Mouse (Mus musculus) 3T3-L1 (cell line): ENCODE data around the gene Itch.
"Not testable (repeated sequence)": the region's sequence is repeated elsewhere in the genome, so short reads cannot be mapped to it uniquely, and the experiment has no call there.

Source experiments
- DNase-seq: peaks from one replicate; pipeline ENCODE4 v3.0.0-alpha.2; 2015; ENCODE audit warnings: low read depth, low spot score

The Itch gene

DNA sequence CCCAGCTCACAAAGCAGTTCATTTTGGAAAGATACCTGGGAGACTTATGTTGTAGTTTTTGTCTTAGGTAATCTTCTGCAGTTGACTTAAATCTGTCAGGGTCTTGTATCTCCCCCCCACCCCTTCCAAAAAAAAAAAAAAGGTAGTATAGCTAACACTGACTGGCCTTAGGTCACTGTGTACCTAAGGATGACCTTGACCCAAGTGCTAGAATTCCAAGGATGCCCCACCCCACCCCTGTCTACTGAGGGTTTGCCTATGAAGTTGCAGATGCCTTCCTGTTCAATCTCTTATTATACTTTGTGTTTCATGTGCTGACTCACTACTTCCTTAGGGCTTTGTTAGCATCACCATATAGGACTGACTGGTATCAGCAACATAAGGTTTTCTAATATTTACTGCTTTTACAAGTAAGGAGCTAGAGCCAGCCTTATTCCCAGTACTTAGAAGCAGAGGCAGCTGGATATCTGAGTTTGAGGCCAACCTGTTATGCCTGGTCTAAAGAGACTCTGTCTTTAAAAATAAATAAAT is 8.8 kb downstream of the Itch start:
- DNase-seq, result no peak

DNA sequence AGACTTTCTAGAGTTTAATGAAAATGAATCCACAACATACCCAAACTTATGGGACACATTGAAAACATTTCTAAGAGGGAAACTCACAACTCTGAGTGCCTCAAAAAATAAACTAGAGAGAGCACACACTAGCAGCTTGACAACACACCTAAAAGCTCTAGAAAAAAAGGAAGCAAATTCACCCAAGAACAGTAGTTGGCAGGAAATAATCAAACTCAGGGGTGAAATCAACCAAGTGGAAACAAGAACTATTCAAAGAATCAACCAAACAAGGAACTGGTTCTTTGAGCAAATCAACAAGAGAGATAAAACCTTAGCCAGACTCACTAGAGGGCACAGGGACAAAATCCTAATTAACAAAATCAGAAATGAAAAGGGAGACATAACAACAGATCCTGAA is 16.0 kb downstream of the Itch start:
- not testable (repeated sequence) for DNase-seq

DNA sequence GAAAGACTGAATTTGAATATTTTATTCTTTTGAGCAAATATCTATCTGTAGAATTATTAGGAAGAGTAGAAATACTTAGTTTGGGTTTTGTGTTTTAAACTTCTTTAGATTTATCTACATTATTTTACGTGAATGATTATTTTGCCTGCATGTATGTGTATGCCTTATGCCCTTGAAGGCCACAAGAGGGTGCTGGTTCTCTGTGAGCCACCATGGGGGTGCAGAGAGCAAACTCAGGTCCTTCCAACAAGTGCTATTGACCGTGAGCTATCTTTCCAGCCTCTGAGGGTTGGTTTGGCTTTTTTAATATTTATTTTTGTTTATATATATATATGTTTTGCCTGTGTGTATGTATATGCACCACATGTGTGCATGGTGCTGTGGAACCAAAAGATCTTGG is 74.1 kb downstream of the Itch start:
- peak; percentile 55 for DNase-seq

DNA sequence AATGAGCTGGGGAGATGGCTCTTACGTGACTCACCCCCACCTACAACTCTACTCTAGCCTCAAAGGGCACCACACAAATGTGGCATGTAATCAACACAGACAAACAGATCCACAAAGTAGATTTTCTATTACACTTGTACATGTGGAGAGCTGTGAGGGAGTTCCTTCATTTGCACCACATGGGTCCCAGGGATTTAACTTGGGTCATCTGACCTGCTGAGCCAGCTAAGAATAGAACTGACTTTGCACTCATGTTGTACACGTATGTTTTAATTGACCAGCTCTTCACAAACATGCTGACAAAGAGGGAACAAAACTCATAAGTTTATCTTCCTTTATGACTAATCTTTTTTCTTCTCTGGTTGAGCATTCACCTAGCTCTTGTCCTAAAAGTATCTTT is 89.8 kb downstream of the Itch start:
- DNase-seq, result no peak

DNA sequence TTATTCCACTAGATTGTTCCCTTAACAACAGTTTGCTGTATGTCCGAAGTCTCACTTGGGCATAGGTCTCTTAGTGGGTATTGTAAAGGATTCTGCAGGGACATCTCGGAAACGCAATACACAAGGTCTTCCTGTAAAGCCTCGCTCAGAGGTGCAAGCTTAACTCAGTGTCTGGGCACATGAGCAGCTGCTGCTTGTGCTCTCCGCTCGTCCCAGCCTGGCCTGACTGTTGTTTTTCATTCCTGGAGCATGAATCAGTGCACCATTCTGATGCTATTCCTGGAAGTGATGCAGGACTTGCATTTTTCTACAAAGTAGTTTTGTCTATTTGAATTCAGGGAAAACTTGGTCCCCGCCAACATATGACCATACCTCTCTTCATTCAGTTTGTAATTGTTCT is 91.4 kb downstream of the Itch start:
- DNase-seq, result peak; percentile 91

DNA sequence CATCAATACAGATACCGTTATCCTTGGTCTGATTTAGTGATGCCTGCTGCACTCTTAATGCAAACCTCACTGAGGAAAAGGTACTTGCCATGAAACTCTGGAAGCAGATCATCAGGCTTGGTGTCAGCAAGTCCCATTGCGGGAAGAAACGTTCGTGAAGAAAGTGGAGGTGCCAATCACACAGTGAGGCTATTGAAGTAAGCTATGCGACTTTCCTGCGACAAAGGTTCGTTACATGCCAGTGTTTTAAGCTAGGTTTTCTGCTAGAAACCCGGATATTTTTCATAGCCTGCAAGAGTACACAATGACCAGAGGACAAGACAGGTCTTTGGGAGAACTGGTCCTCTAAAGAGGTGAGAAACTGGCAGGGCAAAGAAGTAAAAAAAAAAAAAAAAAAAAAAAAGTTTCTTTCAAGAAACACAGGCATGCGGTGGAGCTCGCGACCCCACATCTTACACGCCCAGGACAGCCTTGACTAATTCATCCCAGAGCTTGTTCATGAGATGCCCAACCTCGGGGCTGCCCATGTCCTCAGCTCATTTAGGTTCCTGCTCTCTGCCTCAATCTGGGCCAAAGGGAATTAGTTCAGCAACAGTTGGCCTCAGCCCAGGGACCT is 102.5 kb downstream of the Itch start:
- DNase-seq, result no peak

DNA sequence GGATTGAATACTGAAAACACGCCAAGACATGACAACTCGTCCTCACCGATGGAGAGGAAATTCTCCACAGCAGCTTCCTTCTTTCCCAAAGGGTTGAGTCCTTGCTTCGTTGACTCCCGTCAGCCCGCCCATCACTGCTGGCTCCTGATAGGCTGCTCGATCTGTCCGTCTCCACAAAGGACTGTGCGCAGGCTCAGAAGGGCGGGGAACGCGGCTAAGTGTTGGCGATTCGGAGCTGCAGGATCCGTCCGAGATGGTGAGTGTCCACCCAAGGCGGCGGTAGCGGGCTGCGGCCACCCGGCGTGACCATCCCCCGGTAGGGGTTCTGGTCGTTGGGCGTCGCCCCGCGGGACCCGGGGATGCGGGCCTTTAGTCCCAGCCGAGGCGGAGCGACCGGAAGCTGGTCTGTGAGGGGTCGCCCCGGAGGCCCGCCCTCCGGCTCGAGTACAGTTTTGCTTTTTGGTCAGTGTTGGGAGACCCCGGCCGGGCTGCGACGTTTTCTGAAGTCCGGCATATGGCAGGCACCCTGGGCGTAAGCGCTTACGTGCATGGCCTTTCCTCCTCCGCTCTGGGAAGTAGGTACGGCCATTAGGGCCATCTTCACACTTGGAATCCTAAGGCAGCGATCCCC is 103.2 kb downstream of the Itch start, which contains the start of gene Dynlrb1:
Dynlrb1 (plus strand) TSS at position 172 of the 631 bp plus-strand sequence.
- DNase-seq, result peak; percentile 99

DNA sequence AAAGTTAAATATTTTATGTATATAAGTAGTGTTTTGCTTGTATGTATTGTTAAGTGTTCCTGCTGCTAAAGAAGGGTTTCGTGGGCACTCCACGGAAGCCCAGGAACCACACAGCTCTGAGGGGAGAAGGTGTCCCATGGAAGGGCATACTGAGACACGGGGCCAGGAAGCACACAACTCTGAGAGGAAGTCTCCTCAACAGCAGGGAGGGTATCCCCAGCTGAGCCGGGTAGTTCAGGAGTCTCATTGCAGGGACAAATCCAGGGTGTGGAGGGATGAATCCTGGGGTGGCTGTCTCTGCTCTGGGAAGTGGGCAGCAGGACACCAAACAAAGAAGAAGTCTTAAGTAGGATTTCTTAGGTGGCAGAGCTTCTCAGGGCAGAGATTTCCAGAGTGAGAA is 104.0 kb downstream of the Itch start:
- DNase-seq, result peak; percentile 32

DNA sequence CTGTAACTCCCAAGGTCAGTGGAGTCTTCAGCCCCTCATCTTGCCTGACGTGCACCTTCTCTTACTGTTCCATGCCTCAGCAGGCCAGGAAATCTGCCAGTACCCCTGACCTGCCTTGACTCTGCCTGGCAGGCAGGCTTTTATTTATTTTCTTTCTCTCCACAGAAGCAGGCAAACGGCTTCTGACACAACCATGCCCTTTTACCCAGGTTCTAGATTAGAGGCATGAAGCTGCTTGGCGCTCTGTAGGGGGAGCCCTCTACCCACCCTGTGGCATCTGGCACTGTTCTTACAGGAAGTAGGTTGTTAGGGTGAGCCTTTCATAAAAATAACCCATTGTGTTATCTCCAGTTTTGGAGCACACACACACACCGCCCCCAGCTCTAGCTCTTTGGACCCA is 107.6 kb downstream of the Itch start:
- DNase-seq, result peak; percentile 21

DNA sequence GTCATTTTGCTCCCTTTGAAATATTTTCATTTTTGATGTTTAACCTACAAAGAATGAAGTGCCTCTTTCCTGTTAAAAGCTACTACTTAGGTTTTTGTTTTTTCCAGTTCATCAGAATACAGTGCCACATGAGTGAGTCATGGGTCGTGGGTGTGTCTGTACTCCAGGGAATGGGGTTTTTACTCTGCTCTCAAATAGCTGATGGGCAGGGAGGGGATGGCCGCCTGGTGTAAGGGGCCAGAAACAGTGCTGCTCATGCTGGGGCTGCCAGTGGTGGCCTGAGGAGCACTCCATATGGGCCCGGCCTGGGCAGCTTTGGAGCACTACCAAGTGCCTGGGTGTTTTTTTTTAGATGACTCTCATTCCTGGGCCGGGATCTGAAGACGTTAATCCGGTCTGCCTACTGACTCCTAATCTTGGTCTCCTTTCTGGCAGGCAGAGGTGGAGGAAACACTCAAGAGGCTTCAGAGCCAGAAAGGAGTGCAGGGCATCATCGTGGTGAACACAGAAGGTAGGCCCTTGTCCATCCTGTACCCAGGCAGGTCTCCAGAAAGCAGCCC is 109.1 kb downstream of the Itch start:
- peak; percentile 97 for DNase-seq

DNA sequence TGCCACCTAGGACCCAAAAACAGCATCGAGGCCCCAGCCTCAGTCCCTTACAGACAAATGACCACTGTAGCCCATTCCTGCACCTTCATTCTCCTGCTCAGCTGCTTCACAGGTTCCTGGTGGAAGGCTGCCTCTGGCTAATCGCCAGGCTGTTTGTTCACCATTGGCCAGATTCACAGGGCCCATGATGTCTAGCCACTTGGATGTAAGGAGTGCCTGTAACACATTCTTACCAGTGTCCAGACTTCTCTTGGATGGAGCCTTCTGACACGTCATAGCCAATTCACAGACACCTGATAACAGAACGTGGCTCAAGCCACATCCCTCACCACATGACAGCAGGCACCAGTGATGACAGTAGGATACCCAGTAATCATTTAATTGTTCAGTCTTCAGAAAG is 112.9 kb downstream of the Itch start:
- DNase-seq, result no peak

DNA sequence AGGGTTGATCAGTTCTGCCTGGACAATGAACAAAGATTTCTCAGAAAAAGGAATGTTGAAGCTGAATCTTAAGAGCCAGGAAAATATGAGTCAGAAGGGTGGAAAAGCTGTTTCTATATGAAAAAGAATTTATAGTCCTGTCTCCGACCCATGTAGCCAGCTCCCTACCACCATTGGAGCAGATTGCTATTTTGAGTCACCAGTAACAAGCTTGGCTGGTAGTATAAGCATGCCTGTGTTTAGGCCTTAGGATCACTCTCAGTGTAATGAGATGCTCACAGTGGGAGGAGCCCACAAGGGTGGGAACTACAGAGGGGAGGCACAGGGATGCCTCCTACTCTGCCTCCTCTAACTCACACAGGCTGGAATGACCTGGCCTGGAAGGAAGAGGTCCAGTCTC is 114.9 kb downstream of the Itch start:
- peak; percentile 93 for DNase-seq

DNA sequence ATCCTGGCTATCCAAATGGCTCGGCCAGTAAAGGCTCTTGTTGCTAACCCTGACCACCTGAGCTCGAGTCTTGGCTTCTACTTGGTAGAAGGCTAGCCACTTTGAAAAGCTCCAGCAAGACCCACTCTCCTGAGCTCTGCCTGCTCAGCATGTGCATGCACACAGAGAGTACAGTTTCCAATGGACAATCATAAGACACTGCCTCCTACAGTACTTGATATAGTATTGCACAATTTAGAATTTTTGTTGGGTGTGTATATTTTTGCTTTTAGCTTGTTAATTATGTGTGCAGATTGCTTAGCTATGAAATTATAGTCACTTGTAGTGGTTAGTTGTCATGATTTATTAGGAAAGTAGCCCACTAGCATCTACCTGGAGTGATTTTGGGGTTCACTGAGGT is 115.4 kb downstream of the Itch start:
- no peak for DNase-seq

DNA sequence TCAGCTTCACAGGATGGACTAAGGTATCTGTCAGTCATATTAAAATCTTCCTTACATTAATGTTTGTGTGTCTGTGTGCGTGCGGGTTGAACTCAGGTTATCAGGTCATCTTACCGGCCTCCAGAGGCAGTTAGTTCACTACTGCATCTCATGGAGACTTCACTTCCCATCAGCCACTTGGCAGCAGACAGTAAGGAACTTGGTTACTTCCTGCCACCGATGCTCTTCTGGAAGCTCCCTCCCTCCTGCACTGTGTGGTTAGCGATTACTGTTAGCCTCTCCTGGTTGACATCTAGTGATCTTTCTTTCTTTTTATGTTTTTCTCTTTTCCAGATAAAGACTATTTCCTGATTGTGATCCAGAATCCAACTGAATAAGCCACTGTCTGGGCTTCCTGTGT is 116.3 kb downstream of the Itch start:
- DNase-seq, result no peak

DNA sequence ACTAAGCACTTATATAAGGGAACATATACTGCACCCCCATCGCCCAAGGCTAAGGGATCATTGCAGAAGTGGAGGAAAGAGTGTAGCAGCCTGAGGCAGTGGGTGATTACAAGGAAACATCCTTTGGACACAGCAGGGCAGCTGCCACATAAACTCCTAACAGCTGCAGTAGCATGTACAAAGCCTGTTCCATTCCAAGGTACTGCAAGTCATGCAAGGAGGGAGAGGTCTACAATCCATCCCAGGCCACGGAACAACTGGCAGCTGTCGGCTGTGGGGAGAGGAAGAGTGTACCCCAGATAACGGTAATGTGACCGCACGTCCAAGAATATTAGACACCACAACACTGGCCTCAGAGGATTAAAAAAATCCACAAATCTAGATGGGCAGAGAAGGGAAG is 132.2 kb downstream of the Itch start:
- DNase-seq, result no peak

DNA sequence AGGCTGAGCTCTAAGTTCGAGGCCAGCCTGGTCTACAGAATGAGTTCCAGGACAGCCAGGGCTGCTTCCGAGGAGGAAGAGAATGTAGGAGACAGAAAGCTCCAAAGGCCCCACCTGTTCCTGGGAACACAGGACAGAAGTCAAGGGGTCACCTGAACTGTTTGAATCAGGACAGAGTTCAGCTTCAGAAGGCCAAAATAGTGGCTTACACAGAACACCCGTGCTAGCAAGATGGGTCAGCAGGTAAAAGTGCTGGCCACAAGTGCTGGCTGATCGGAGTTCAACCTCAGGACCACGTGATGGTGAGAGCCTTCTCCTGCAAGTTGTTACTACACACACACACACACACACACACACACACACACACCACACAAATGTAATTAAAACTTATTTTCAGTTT is 133.6 kb downstream of the Itch start:
- no peak for DNase-seq

DNA sequence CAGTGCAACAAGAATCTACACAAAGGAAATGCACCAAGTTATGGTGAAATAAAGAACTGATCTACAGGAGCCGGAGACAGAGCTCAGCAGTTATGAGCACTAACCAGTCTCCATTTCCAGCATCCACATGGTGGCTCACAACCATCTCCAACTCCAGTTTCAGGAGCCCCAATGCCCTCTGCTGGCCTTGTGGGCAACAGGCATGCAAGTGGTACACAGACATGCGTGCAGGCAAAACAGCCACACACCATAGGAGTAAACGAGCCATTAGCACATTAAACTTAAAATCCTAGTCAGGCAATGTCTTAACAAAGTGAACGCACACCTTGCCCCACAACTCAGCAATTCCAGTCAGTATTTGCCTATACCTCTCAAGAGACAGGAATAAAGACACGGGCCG is 138.6 kb downstream of the Itch start:
- peak; percentile 54 for DNase-seq

DNA sequence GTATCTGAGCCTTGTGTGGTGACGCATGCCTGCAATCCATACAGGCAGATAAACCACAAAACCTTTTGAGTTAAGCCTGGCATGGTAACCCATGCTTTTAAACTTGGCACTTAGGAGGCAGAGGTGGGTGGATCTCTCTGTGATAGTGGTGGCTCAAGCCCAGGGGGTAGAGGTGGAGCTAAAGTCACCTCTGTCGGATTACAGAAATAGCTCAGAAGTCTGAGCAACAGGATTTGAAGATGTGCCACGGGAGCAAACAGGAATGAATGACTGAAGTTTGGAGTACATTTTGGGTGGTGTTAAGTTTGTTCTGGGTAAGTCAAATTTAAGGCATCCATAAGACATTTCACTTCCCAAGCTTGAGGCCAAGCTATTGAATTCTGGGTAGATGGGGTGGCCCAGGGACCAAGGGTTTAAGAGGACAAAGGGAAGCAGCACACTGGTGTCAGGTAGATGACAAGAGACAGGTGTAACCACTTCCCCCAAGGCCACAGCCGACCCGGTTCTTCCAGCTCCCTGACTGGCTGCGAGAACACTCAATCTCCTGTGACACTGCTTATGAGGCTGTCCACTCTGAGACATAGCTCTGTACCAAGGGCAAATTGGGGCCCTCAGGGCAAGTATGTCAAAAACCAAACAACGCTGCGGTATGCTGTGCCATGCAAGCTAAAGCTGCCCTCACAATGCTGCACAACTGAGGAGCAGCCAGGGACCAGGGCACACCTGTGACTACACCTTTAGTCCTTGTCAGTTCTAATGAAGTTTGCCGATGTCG is 139.3 kb downstream of the Itch start:
- no peak for DNase-seq

DNA sequence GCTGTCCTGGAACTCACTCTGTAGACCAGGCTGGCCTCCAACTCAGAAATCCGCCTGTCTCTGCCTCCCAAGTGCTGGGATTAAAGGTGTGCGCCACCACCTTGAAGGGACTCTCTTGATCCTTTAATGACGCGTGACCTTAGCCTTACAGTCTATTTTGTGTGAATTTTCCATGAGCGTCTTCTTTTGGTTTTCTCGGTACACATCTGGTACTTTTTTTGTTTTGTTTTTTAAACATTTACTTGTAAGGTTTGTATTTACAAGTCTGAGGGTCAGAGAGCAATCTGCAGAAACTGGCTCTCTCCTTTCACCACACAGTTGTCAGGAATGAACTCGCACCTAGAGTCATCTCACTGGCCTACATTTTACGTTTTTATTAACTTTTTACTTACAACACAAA is 140.3 kb downstream of the Itch start:
- no peak for DNase-seq

DNA sequence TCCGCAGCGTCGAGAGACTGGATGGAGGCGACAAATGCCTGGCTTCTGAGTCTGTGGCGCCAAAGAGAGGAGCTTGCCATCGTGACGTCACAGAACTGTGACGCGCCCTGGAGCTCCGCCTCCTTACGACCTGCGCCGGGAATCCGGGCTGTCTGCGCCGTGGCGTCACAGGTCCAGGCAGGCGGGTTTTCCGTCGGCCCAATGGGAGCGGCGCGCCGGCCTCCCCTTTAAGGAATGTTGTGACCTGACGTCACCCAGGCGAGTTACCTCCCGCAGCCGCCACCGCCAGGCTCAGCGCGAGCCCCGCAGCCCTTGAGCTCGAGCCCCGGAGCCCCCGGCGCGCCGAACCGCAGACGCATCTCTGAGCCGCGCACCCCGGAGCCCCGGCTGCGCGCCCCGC is 142.9 kb downstream of the Itch start, which contains the start of gene Map1lc3a:
Map1lc3a (plus strand) TSS at position 103 of the 400 bp plus-strand sequence.
- peak; percentile 92 for DNase-seq
